Mouse (Mus musculus) heart, embryonic 10.5 days (tissue): ENCODE measurements at regions not wholly inside any gene's neighbourhood (a gene's known extent, or its start where the extent isn't known, plus 50 kb on each side); places are given as distances from the start of the nearest gene placed in this dataset.

Experiments
- DNase-seq: peaks from one replicate; pipeline ENCODE4 v3.0.0-alpha.2; 2017; ENCODE audit warnings: low spot score
- H3K27ac ChIP-seq: fragments of 300-500 bp; sonication (generic); 2 replicates; pipeline ENCODE4 v1.5.1; 2016; ENCODE audit warnings: mild to moderate bottlenecking
- H3K27me3 ChIP-seq: fragments of 300-500 bp; sonication (generic); 2 replicates; pipeline ENCODE4 v1.6.1; 2016; ENCODE audit warnings: mild to moderate bottlenecking; ENCODE audit not compliant: poor library complexity, insufficient read depth, severe bottlenecking
- H3K36me3 ChIP-seq: fragments of 300-500 bp; sonication (generic); 2 replicates; pipeline ENCODE4 v1.6.1; 2016; ENCODE audit warnings: mild to moderate bottlenecking, moderate library complexity
- H3K4me1 ChIP-seq: fragments of 300-500 bp; sonication (generic); 2 replicates; pipeline ENCODE4 v1.6.1; 2016; ENCODE audit warnings: mild to moderate bottlenecking
- H3K4me3 ChIP-seq: fragments of 300-500 bp; sonication (generic); 2 replicates; pipeline ENCODE4 v1.5.1; 2016; ENCODE audit warnings: mild to moderate bottlenecking, moderate library complexity
- H3K9me3 ChIP-seq: fragments of 300-500 bp; sonication (generic); 2 replicates; pipeline ENCODE4 v1.6.1; 2016; ENCODE audit warnings: mild to moderate bottlenecking, moderate library complexity
- WGBS: fragments of 180-500 bp; shearing (Covaris S2); methylation state at CpG from one replicate; pipeline ENCODE4 v1.1.7; 2016; 5-methylcytosine and 5-hydroxymethylcytosine counted together

GRCm38 (mm10) chr3:130780706-130781240, 50.6 kb upstream of the Rpl34 start:
- DNase-seq: no peak
- H3K27me3 ChIP-seq: no peaks in the 10 kb centered on the region
- H3K27ac ChIP-seq: no peak overlapping the region
- no peak overlapping the region for H3K4me3 ChIP-seq
- WGBS: 75% methylated on average over 11 of the region's 11 CpGs
- no peaks in the 10 kb centered on the region for H3K9me3 ChIP-seq
- H3K4me1 ChIP-seq: no peaks in the 10 kb centered on the region
- H3K36me3 ChIP-seq: no peaks in the 10 kb centered on the region
